Mouse (Mus musculus) adrenal gland, postnatal 25 days (tissue): ENCODE measurements around the gene Gm27029. TPM values are rescaled to one million over a fixed set of nuclear protein-coding genes. Genes with fewer than 3 reads are reported as not detected.
"Not testable (repeated sequence)": the region's sequence is repeated elsewhere in the genome, so short reads cannot be mapped to it uniquely, and the experiment has no call there.

Experiments
- DNase-seq: peaks from one replicate; pipeline ENCODE4 v3.0.0; 2021; ENCODE audit warnings: mixed read lengths
- microRNA-seq, 2 experiments: library from miRNA; unstranded; fragments of <30 nt; microRNA quantifications; one replicate each; pipeline ENCODE4 v1.2.0; 2021
- total RNA-seq: library from RNA; stranded (reverse); gene quantifications from 2 replicates; pipeline ENCODE4 v1.2.3, GENCODE M21; 2021

Gene Gm27029
- total RNA-seq, 1 experiment from 2014 or later = 3.7 TPM

DNA sequence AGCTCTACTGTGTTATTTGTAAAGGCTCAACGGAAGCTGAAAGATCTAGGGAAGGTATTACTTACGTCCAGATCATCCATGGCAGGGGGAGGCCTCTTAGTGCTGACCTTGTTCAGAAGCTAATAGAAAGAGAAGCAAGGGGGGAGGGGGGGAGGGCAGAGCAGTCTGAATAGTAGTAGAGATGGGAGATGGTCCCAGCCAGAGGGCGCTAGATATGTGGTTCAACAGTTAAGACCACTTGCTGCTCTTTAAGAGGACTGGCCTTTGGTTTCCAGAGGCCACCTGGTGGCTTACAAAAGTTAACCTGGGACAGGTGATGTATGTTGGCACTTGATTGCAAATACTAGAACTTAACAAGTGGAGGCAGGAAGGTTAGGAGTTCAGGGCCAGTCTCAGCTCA lies 5.0 kb downstream of the Gm27029 start:
- DNase-seq = no peak

DNA sequence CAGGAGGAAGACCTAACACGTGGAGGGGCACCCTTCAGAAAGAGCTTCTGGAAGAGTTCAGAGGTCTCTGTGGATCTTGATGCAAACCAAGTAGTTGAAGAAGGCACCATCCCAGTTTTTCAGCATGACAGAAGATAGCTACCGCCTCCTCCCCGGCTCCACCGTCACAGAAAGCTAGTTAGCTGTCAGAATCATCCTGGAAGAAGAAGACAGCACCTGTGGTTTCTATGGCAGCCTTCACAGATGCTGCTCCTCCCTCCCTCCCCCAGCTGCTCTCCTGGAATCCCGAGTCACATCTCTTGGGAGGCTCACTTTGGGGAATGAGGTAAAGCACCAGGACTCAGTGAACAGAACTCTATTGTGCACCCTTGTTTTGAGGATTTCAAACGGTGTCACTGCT lies 5.6 kb downstream of the Gm27029 start:
- no peak for DNase-seq

DNA sequence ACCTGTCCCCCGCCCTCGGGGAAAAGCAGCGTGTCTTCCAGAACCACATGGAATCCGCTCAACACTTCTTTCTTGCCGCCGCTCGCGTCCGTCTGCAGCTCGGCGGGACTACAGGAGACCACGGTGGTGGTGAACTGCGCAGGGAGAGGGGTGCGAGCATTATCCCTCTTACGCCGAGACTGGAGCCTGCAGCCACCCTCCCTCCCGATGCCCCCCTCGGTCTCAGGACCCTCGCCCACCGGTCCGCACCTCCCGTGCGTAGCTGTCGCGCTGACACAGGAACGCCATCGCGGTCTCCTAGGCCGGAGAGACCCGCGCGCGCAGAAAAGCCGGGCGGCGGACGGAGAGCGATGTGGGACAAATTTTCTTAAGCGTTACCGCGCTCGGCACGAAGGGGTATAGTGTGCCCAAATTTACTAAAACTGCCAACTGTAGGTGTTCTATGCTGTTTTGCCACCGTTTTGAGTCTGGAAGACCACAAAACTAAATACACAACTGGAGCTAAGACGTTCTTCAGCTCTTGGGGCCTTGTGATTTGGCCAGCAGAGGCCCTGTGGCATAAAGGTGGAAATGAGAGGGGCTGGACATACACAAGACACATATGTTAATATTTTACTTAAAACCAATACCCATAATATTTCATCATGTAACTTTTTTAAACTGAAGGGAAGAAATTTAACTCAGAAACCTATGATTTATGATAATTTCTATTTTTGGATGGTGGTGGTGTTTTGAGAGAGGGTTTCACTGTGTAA lies 7.3 kb downstream of the Gm27029 start, which contains the start of gene Aarsd1:
TSS of gene Aarsd1 (minus strand) at position 515 of the 755 bp plus-strand sequence.
- peak; percentile 90 for DNase-seq

DNA sequence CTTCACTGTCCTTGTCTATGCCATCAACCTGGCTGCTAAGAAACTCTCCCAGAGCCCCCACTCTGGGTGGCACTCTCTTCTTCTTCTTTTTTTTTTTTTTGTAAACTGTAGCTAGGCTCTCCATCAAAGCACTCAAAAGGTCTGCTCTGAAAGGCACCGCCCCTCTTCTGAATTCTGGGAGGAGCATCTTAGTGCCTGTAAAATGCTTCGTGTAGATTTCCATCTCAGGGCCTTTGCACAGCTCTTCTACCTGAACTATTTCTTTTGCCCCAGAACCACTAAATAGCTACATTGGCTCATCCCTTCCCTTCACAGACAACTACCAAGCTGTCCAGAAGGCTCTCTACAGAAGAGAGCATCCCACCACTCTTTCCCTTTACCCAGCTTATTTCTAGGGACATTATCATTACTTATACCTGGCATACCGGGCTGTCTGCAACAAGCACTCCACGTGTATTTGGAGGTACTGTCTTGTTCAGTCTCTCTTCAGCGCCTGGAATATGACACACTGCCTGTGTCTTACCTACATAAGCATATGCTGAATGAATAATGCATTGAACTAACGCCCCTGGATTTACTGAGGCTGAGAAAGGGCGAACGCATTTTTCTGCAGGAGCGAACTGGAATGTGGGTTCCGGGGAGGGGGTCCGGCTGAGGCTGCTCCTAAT lies 8.0 kb downstream of the Gm27029 start:
- no peak for DNase-seq

DNA sequence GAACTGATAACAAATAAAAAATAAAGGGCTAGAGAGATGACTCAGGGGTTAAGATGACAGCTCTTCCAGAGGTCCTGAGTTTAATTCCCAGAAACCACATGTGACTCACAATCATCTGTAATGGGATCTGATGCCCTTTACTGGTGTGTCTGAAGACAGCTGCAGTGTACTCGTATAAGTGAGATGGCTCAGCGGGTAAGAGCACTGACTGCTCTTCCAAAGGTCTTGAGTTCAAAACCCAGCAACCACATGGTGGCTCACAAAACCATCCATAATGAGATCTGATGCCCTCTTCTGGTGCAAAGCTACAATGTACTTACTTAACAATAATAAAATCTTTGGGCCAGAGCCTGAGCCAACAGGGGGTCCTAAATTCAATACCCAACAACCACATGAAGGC lies 9.3 kb downstream of the Gm27029 start:
- DNase-seq = no peak

DNA sequence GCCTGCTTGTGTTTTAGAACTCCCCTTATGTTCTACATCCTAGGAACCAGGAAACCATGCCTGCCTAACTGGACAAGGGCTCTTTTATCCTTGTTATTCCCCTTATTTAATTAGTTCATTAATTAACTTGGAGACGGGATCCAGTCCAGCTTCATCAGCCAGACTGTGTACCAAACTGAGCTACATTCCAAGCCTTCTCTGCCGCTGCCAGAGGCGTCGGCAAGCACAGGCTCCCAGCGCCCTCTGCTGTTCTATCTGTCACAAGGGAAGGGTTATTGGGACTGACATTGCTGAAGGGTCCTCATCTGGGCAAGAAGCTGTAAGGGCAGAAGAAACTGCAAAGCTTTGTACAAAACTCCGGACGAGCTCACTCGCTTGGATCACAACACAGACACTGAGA lies 29.5 kb downstream of the Gm27029 start:
- DNase-seq = peak; percentile 73

DNA sequence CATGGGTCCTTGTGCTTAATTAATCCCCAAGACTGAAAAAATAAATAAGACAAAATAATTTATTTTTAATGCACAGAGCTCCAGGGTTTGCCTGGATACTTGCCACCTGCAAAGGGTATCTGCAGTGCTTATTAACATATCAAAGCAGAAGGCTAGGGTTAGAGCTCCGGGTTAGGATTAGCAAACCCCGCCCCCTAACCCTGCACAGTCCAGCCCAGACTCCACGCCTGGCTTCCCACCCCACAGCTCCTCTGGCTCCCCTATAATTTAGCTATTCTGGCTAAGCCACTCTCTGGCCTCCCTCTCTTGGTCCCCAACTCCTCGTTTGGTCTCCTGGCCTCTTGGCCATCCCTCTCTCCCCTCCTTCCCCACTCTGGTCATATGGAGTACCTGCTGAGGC lies 42.8 kb downstream of the Gm27029 start:
- DNase-seq = no peak

DNA sequence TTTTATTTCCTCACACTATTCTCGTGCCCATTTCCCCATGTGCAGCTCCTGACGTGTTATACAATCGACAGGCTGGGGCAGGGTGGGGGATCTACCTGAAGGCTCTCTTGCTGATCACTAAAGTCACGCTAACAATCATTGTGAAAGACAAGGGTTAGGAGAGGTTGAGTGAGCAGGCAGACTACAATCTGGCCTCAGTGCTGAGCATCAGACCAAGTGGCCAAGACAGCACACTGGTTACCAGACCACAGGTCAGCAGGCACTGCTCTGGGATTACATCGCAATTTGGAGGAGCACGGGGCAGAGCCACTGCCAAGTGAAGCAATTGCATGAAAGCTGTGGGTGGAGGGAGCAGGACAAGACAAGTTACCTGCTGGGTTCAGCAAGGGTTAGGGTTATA lies 45.7 kb downstream of the Gm27029 start:
- DNase-seq = peak; percentile 18

DNA sequence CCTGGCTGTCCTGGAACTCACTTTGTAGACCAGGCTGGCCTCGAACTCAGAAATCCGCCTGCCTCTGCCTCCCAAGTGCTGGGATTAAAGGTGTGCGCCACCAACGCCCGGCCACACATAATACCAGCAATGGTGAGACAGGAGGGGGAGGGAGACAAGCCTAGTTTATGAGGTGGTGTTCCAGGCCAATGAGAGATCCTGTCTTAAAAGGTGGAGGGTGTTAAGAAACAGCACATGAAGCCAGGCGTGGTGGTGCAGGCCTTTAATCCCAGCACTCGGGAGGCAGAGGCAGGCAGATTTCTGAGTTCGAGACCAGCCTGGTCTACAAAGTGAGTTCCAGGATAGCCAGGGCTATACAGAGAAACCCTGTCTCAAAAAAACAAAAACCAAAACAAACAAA lies 46.4 kb downstream of the Gm27029 start:
- not testable (repeated sequence) for DNase-seq

DNA sequence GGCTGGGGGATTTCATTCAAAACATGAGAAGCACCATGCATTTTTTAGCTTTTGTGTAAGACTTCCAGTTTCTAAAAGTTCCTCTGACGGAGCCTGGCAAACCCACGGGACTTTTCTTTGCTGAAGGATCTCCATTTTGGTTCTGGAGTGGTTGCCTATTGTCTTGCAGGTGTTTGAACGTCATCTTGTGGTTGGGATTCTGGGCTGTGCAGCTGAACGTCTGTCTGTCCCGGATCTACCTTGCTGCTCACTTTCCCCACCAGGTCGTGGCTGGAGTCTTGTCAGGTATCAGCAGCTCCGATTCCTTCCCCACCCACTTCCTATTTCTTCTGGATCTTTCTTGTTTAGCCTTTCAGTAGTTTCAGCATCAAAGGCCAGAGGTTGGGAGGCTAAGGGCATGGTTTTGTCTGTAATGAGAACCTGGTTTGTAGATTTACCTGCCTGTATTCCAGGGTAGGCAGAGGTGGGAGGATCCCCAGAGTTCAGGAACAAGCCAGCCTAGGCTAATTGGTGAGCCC lies 50.1 kb downstream of the Gm27029 start:
- no peak for DNase-seq

DNA sequence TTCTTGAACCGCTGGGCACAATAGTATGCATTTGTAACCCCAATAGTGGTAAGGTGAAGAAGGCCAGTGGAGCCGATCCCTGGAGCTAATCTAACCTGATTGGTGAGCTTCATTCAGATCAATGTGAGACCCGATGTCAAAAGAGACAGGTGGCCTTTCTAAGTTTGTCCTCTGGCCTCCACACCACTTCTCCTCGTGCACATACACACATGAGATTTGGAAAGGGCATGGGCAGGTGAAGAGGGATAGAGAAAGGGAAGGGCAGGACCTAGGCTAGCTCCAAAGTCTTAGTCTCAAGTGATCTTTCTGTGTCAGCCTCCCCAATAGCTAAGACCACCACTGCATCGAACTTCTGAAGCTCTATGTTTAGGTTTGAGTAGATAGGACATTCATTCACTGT lies 54.5 kb downstream of the Gm27029 start:
- no peak for DNase-seq

DNA sequence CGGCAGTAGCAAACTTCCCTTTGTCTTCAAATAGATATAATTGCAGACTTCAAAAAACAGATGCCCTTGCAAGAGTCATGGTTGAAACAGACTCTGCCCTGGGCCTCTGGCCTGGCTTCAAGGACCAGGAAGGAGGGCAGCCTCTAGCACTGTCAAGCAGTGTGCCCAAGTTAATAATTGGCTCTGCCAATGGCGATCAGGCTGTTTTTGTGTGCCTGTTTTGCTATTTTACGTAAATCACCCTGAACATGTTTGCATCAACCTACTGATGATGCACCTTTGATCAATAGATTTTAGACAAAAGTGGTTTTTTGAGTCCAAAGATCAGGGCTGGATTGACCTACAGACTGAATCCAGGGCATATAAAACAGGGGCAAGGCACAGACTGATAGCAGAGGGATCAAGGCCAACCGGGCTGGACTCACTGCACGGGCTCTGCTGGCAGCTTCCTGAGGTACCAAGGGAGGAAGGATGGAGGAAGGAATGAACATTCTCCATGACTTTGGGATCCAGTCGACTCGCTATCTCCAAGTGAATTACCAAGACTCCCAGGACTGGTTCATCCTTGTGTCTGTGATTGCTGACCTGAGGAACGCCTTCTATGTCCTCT lies 57.2 kb downstream of the Gm27029 start, which contains the start of gene G6pc:
TSS of gene G6pc (plus strand) at position 236 of the 610 bp plus-strand sequence.
- DNase-seq = no peak

DNA sequence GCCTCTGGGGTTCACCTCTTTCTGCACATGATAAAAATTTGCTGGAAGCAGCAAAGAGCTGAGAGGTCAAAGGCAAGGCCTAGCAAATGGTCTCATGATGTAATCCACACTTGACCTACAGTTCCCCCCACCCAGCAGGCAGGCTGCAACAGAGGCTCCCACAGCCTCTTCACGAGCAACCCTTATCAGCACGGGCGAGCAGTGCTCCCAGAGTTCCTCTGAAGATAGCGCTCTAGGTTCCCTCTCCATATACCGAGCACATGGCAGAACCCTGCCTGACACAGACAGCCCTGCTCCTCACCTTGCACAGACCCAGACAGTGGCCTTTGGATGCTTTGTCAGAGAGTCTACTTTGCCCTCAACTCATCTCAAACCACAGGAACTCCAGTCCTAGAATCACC lies 60.1 kb downstream of the Gm27029 start:
- DNase-seq = no peak

DNA sequence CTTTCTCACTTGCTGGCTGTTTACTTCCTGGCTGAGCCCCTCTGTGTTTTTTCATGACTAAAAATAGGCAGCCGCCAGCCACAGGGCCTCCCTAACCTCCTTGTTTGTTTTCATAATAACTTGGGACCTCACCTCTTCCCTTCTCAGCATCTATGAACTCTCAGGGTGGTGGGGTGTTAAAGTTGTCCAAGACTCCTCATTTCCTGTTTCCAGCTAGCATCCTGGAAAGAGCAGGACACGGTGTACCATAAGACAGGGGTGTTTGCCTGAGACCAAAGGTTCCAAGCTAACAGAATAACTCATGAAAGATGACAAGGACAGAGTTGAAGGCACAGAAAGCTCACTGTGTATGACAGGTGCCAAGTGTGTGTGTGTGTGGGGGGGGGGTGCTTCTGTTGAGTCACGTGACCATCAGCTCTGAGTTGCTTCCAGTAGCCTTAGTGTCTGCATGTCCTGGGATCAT lies 63.9 kb downstream of the Gm27029 start:
- no peak for DNase-seq

DNA sequence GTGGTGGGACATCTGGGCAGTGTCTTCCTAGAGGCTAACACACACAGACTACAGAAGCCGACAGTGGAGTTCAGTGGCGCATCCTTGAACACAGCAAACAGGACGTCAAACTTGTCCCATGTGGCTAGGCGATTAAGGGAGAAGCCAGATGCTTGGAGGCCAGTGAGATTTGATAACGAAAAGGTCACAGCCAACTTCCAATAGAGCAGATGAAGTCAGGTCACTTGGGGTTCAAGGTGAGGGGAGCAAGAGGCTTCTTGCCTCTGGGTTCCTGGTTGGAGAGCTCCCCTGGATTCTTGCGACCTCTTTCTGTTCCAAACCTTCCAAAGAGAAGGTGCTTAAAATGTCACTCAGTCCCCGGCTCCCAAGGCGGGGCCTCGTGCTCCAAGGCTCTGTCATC lies 64.8 kb downstream of the Gm27029 start:
- no peak for DNase-seq

DNA sequence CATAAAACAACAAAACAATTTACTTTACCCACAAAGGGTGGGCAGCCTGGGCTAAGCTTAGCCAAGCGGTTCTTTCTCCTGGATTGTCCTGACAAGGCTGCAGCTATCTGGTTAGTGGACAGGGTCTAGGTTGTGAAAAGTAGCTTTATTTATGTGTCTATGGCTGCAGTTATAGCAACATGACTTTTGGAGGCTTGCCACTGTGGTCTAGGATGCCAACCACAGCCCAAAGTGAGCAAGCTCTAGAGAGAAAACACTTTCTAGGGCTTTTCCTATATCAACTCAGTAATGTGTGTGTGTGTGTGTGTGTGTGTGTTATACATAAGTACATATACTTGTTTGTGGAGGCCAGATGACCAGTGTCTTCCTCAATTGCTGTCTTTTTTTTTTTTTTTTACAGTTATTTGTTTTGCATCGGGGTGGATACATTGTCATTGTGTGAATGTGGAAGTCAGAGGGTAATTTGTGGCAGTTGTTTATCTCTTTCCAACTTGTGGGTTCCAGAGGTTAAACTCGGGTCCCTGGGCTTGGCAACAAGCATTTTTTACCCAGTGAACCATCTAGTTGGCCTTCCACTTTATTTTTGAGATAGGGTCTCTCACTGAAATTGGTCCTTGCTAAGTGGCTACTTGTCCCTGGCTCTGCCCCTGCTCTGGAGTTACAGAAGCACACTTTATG lies 67.0 kb downstream of the Gm27029 start:
- no peak for DNase-seq

Small RNA genes within 50 kb of the gene (microRNA-seq; reads per million reads assigned to microRNA genes)
- gene Mir6929 = 0 reads per million in 2 experiments

Other genes starting within 250 kb of the Gm27029 start
- gene Ccr10, start 249.4 kb downstream of the Gm27029 start, total RNA-seq = 0.18 TPM in 1 of 2 replicates, not detected in the other
- gene Ezh1, start 198.3 kb downstream of the Gm27029 start, total RNA-seq = 37.3 and 49.6 TPM in 2 replicates
- 53.9 and 57.0 TPM in 2 replicates for gene Ramp2, start 178.8 kb downstream of the Gm27029 start, total RNA-seq
- gene Vps25, start 171.1 kb downstream of the Gm27029 start, total RNA-seq = 112 and 116 TPM in 2 replicates
- 1.7 and 2.6 TPM in 2 replicates for gene Wnk4, start 164.2 kb downstream of the Gm27029 start, total RNA-seq
- gene Cntd1, start 145.8 kb downstream of the Gm27029 start, total RNA-seq = 0.67 and 0.73 TPM in 2 replicates
- gene Coa3, start 145.7 kb downstream of the Gm27029 start, total RNA-seq = 67.9 and 74.9 TPM in 2 replicates
- gene Becn1, start 122.5 kb downstream of the Gm27029 start, total RNA-seq = 117 and 159 TPM in 2 replicates
- gene Psme3, start 108.6 kb downstream of the Gm27029 start, total RNA-seq = 126 and 131 TPM in 2 replicates
- 4.6 and 6.5 TPM in 2 replicates for gene Aoc2, start 99.7 kb downstream of the Gm27029 start, total RNA-seq
- gene Aoc3, start 94.2 kb downstream of the Gm27029 start, total RNA-seq = 30.8 and 35.7 TPM in 2 replicates
- 1.8 TPM in 2 replicates for gene G6pc, start 57.2 kb downstream of the Gm27029 start, total RNA-seq
- gene Aarsd1, start 7.2 kb downstream of the Gm27029 start, total RNA-seq = 34.0 and 36.3 TPM in 2 replicates
- gene Rundc1, start 289 bp upstream of the Gm27029 start, total RNA-seq = 26.3 and 26.4 TPM in 2 replicates
- gene Ptges3l, start 537 bp upstream of the Gm27029 start, total RNA-seq = 3.2 and 3.9 TPM in 2 replicates
- gene Rpl27, start 17.5 kb upstream of the Gm27029 start, total RNA-seq = 74.2 and 91.6 TPM in 2 replicates
- gene Ifi35, start 23.6 kb upstream of the Gm27029 start, total RNA-seq = 33.5 and 39.5 TPM in 2 replicates
- gene Rnd2, start 40.2 kb upstream of the Gm27029 start, total RNA-seq = 8.1 and 11.1 TPM in 2 replicates
- 104 and 112 TPM in 2 replicates for gene Vat1, start 41.4 kb upstream of the Gm27029 start, total RNA-seq
- 3.5 and 3.9 TPM in 2 replicates for gene Brca1, start 127.2 kb upstream of the Gm27029 start, total RNA-seq
- gene Nbr1, start 127.4 kb upstream of the Gm27029 start, total RNA-seq = 156 and 164 TPM in 2 replicates
- 11.4 and 14.1 TPM in 2 replicates for gene Tmem106a, start 157.4 kb upstream of the Gm27029 start, total RNA-seq
- gene Gm11634, start 174.5 kb upstream of the Gm27029 start, total RNA-seq = not detected in 2 replicates
- 29.9 and 37.3 TPM in 2 replicates for gene Rdm1, start 202.4 kb upstream of the Gm27029 start, total RNA-seq
- gene Arl4d, start 240.7 kb upstream of the Gm27029 start, total RNA-seq = 5.9 and 8.9 TPM in 2 replicates